Mouse (Mus musculus) cerebellum, adult 2 months (tissue): ENCODE measurements around the gene Vamp5. TPM values are rescaled to one million over a fixed set of nuclear protein-coding genes. Genes with fewer than 3 reads are reported as not detected.

Experiments
- DNase-seq, 2 experiments: peaks; one replicate each; pipeline ENCODE4 v3.0.0; 2021
- H3K27ac ChIP-seq: fragments of 200-500 bp; 2 replicates; pipeline ENCODE4 v1.5.1; 2012; ENCODE audit warnings: low read length, control low read depth, inconsistent platforms; ENCODE audit not compliant: insufficient read depth
- H3K27me3 ChIP-seq: fragments of 200-500 bp; 2 replicates; pipeline ENCODE4 v1.6.1; 2012; ENCODE audit warnings: inconsistent platforms, mild to moderate bottlenecking, low read length, moderate library complexity; ENCODE audit not compliant: control insufficient read depth, insufficient read depth
- H3K4me1 ChIP-seq: fragments of 200-500 bp; 2 replicates; pipeline ENCODE4 v1.6.1; 2011; ENCODE audit warnings: low read length; ENCODE audit not compliant: control insufficient read depth, insufficient read depth
- H3K4me3 ChIP-seq: fragments of 200-500 bp; replicated peaks from 2 replicates; pipeline ENCODE3; 2011; ENCODE audit warnings: mild to moderate bottlenecking, low read depth, low read length, control low read depth; ENCODE audit not compliant: insufficient read depth
- CTCF ChIP-seq: fragments of 200-500 bp; IDR thresholded peaks from 2 replicates; pipeline ENCODE4 v1.5.1; 2011; ENCODE audit warnings: low read depth, mild to moderate bottlenecking, control low read depth, low read length, moderate library complexity, borderline replicate concordance; ENCODE audit not compliant: insufficient read depth
- POLR2A ChIP-seq: fragments of 200-500 bp; IDR thresholded peaks from 2 replicates; pipeline ENCODE4 v1.6.1; 2011; ENCODE audit warnings: low read length, control low read depth, borderline replicate concordance; ENCODE audit not compliant: insufficient read depth
- WGBS: fragments of 180-500 bp; shearing (Covaris S2); methylation state at CpG from one replicate; pipeline ENCODE4 v1.1.7; 2018; 5-methylcytosine and 5-hydroxymethylcytosine counted together
- polyA plus RNA-seq: library from polyadenylated mRNA; depleted of rRNA; stranded (reverse); fragments of >200 nt; gene quantifications from 2 replicates; pipeline ENCODE4 v1.2.3, GENCODE M21; 2012

Gene Vamp5
- polyA plus RNA-seq, 1 experiment: 11.9 TPM

GRCm38 (mm10) chr6:72379377-72380130 lies 714 bp downstream of the Vamp5 start:
- TF ChIP-seq CTCF: no peak
- no peak for TF ChIP-seq POLR2A
- 61% methylated on average over 7 of the region's 7 CpGs for WGBS
- Histone ChIP-seq H3K4me3 (peak overlapping the region; percentile 30), H3K27me3 (no peaks in the 10 kb centered on the region; the same call in 1 of the 2 replicates), H3K27ac (no peak overlapping the region), H3K4me1 (no peaks in the 10 kb centered on the region)
- no peak for DNase-seq

DNA sequence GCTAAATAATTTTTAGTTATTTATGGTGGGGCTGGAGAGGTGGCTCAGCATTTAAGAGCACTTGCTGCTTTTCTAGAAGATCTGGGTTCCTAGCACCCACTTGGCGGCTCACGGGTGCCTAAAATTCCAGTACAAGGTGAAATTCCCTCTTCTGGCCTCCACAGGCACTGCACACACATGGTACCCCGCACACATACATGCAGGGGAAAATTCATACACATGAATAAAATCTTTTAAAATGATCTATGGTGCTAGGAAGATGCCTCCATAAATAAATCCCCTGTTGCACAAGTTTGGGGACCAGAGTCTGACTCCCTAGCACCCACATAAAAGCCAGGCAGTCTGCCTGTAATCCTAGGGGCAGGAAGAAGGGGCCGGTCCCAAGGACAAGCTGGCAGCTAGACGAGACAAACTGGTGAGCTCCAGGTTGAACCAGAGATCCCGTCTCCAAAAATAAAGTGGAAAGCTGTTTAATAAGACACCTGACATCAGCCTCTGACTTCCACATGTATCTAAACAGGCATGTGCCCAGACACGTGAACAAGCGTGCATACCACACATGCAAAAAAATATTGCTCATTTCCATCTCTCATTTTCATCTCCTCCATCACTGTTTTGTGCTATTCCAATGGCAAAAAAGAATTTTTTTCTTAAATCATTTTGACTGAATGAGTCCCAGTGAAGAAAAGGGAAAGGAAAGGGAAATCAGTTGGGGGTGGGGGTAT lies 1.6 kb downstream of the Vamp5 start:
- Histone ChIP-seq H3K4me3 (no peak overlapping the region), H3K27me3 (no peaks in the 10 kb centered on the region; the same call in 1 of the 2 replicates), H3K27ac (no peak overlapping the region), H3K4me1 (no peaks in the 10 kb centered on the region)
- 90% methylated on average over 8 of the region's 8 CpGs for whole genome bisulfite sequencing
- no peak for DNase-seq
- TF ChIP-seq POLR2A (no peak), CTCF (no peak)

DNA sequence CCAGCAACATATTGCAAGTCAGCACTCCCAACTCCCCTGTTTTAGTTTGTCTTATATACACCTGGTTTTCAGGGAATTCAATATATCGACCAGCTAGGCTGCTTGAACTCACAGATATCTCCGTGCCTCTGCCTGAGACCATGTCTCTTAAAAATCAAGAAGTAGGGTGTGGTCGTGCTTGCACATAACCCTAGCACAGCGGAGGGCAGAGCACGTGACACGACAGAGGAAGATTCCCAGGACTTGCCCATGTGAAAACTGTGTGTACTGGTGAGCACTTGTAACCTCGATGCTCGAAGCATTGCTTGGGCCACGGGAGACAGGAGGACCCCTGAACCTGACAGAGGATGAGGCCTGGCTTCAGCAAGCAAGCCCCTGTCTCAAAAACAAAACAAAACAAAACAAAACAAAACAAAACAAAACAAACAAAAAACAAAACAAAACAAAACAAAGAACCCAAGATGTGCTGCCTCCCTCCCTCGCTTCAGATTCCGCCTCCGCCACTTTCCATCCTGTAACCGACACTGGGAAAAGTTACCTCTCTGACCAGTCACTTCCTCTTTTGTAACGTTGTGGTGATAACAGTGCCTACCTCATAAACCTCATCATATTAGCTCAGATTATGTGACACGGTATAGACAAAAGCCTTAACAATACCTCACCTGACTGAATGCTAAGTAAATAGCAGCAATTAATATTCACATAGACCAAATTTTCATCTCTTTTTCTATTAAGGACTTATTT lies 5.3 kb downstream of the Vamp5 start:
- Histone ChIP-seq H3K4me3 (no peak overlapping the region), H3K27ac (no peak overlapping the region), H3K4me1 (no peaks in the 10 kb centered on the region), H3K27me3 (no peaks in the 10 kb centered on the region)
- TF ChIP-seq POLR2A (no peak), CTCF (no peak)
- WGBS: 84% methylated on average over 15 of the region's 15 CpGs
- DNase-seq: no peak

- Histone ChIP-seq H3K4me3 (no peak overlapping the region), H3K4me1 (no peaks in the 10 kb centered on the region), H3K27ac (no peak overlapping the region), H3K27me3 (no peaks in the 10 kb centered on the region)
- TF ChIP-seq POLR2A: no peak
- no peak for TF ChIP-seq CTCF
- no peak for DNase-seq
- WGBS: 28% methylated on average over 7 of the region's 7 CpGs
Measured at GRCm38 (mm10) chr6:72374206-72374605, 6.1 kb downstream of the Vamp5 start.

DNA sequence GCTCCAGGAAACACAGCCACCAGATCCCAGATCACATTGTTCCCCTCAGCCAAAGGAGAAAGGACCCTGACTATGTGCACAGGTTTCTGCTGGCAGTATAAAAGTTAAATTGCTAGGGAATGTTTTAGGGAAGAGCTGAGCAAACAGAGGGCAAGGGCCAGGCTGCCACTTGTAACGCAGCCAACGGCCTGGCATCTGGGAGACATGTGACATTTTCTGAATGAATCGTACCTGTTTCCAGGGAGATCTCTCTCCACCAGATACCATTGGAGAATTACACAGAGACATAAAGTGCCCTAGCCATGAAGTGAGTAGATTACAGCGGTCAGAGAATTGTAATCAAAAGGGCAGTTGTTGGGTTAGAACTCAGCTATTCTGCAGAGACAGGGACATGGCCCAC lies 7.1 kb downstream of the Vamp5 start:
- DNase-seq: no peak
- no peaks in the 10 kb centered on the region for H3K4me1 ChIP-seq
- no peak overlapping the region for H3K4me3 ChIP-seq
- H3K27ac ChIP-seq: no peak overlapping the region
- no peaks in the 10 kb centered on the region for H3K27me3 ChIP-seq
- no peak for TF ChIP-seq CTCF
- no peak for TF ChIP-seq POLR2A
- 64% methylated on average over 4 of the region's 4 CpGs for WGBS

DNA sequence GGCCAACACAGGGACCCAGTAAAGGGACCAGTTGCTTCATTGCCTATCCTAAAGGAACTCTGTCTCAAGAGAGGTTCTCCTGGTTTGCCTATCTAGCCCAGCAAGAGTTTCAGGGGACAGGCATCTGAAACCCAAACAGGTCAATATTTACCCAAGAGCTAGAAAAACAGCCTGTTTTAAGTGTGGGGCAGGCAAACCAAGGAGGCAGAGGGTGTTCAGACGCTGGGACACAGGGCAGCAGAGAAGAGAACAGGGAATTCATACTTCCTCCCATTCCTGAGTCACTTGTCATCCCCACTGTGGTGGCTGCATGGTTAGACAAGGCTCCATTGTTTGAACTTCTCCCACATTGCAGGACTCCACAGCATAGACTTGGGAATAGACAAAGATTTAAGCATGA lies 8.7 kb downstream of the Vamp5 start:
- Histone ChIP-seq H3K27me3 (no peaks in the 10 kb centered on the region), H3K4me3 (no peak overlapping the region), H3K27ac (no peak overlapping the region), H3K4me1 (no peaks in the 10 kb centered on the region)
- DNase-seq: no peak
- 23% methylated on average over 1 of the region's 1 CpGs for WGBS
- TF ChIP-seq CTCF (no peak), POLR2A (no peak)

DNA sequence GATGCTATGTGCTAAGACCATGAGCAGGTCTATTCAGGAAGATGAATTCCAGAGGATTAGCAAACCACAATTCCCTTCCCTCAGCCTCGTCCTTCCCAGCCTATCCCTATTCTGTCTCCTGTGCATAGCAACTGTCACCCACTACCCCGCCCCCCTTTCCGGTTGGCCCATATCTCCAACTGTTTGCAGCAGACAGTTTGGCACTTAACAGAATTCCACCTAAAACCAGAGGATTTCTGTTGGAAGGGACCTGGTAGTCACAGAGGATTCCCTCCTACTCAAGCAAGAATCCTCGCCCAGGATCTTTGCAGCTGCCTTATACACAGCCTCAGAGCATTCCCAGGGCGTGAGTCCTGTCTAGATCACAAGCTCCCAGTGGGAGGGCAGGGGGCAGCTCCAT lies 9.1 kb downstream of the Vamp5 start:
- no peak for DNase-seq
- no peaks in the 10 kb centered on the region for H3K27me3 ChIP-seq

More for the DNA sequence above, 9.1 kb downstream of the Vamp5 start:
- no peaks in the 10 kb centered on the region for H3K4me1 ChIP-seq
- TF ChIP-seq CTCF (no peak), POLR2A (no peak)
- WGBS: 33% methylated on average over 5 of the region's 5 CpGs
- H3K4me3 ChIP-seq: no peak overlapping the region
- no peak overlapping the region for H3K27ac ChIP-seq
